Mouse (Mus musculus) erythroblast, embryonic 14.5 days (primary cell): ENCODE results near the gene Tlx2.

Experiments
- GATA1 ChIP-seq: IDR thresholded peaks from 2 replicates; pipeline ENCODE4 v1.6.1; 2012; ENCODE audit warnings: low read length, inconsistent platforms, mixed read lengths
- TAL1 ChIP-seq: IDR thresholded peaks from 3 replicates; pipeline ENCODE4 v1.6.1; 2012; ENCODE audit warnings: low read length, inconsistent platforms, mixed read lengths

DNA sequence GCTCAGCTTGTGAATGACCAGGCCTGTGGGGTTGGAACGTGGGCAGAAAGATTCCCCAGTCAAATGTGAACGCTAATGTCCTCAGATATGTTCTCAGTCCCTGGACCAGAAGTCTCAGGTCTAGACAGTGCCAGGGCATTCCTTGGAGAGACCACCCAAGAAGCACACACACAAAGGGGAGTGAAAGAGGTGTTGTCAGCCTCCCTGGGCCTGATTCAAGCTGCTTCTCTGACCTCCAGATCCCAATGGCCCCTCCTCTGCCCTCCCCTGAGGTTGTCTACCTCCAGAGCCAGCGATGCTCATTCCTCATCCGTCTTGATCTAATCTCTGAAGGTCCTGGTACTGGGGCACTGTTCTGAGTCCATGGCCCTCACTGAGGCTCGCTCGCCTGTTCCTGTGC lies 26.5 kb downstream of the Tlx2 start:
- TF ChIP-seq TAL1 (no peak), GATA1 (no peak)
